Mouse (Mus musculus): ENCODE measurements at regions not wholly inside any gene's neighbourhood (a gene's known extent, or its start where the extent isn't known, plus 50 kb on each side); places are given as distances from the start of the nearest gene placed in this dataset.

DNA sequence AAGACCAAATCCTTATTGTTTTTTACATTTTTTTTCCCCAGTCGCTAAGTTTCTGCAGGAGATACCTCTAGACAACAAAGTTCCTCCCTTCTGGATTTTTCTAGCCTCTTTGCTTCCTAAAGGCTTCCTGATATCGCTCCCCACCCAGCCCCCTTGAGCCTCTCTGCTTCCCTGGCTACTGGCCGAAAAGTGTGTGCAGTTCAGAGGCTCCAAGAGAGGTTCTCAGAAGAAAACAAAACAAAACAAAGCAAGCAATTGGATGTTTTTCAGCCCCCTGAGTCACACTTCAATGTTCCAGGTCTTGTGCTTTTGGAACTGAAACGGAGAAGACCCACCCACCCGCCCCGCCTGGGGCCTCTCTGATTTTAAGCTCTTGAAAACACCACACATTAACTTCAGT is 54.1 kb upstream of the Fer start:
- Histone ChIP-seq H3K9ac (replicated peaks) (no peak overlapping the region), H3K4me1 (replicated peaks; ENCODE audit: control insufficient read depth in 2 of 2, insufficient read depth in 2 of 2, low read length in 1 of 2) (no peaks in the 10 kb centered on the region), H3K9me3 (ENCODE audit: control insufficient read depth, low read length) (no peaks in the 10 kb centered on the region), H3K27me3 (ENCODE audit: control insufficient read depth, insufficient read depth, low read length) (no peaks in the 10 kb centered on the region), H3K4me3 (ENCODE audit: insufficient read depth in 1 of 2, low read depth in 2 of 2, low read length in 2 of 2) (no peak overlapping the region), H3K27ac (no peak overlapping the region), H3K4me2 (ENCODE audit: low read depth) (no peak overlapping the region), H3K36me3 (replicated peaks; ENCODE audit: control insufficient read depth, insufficient read depth, low read depth) (no peaks in the 10 kb centered on the region)
- no peak for TF ChIP-seq EP300 (IDR thresholded peaks at IDR 0.05; ENCODE audit: low read depth)
- ATAC-seq (ENCODE audit: insufficient read depth) (no peak), DNase-seq (ENCODE audit: low read depth in 3 of 3, low spot score in 3 of 3) (no peak)
- 57% methylated on average over 6 of the region's 6 CpGs for WGBS (ENCODE audit: insufficient replicate concordance)

DNA sequence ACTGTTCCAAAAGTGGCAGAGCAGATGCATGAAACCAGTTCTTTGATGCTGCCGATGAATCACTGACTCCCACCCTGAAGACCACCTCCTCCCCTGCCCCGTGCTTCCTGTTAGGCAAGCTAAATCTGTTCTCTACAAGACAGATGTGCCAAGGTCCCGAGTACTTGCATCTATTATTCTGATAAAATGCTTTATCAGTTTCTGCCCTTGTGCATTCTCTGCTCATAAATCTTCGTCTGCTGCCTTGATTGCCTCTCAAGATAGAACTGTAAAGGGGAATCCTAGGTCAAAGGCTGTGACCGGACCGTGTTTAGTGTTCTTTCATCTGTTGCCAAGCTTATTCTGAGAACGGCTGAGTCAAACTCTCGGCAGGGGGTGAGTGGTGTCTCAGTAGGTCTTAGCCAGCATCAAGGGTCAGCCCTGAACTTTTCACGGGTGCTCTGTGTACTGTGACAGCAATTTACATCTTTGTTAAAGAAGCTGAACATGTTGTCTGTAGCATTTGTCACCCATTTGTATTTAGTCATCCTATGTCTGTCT is 51.5 kb upstream of the Fer start:
- Histone ChIP-seq H3K4me3 (ENCODE audit: insufficient read depth in 1 of 2, low read depth in 2 of 2, low read length in 2 of 2) (no peak overlapping the region), H3K9ac (replicated peaks) (no peak overlapping the region), H3K4me1 (replicated peaks; ENCODE audit: control insufficient read depth in 2 of 2, insufficient read depth in 2 of 2, low read length in 1 of 2) (no peaks in the 10 kb centered on the region), H3K4me2 (ENCODE audit: low read depth) (no peak overlapping the region), H3K9me3 (ENCODE audit: control insufficient read depth, low read length) (no peaks in the 10 kb centered on the region), H3K27ac (no peak overlapping the region), H3K27me3 (ENCODE audit: control insufficient read depth, insufficient read depth, low read length) (no peaks in the 10 kb centered on the region), H3K36me3 (replicated peaks; ENCODE audit: control insufficient read depth, insufficient read depth, low read depth) (no peaks in the 10 kb centered on the region)
- WGBS (ENCODE audit: insufficient replicate concordance), result 57% methylated on average over 9 of the region's 9 CpGs
- no peak for TF ChIP-seq CTCF (IDR thresholded peaks at IDR 0.05; ENCODE audit: low read depth)
- TF ChIP-seq EP300 (IDR thresholded peaks at IDR 0.05; ENCODE audit: low read depth), result no peak
- ATAC-seq (ENCODE audit: insufficient read depth) (no peak), DNase-seq (ENCODE audit: low read depth in 3 of 3, low spot score in 3 of 3) (no peak)

DNA sequence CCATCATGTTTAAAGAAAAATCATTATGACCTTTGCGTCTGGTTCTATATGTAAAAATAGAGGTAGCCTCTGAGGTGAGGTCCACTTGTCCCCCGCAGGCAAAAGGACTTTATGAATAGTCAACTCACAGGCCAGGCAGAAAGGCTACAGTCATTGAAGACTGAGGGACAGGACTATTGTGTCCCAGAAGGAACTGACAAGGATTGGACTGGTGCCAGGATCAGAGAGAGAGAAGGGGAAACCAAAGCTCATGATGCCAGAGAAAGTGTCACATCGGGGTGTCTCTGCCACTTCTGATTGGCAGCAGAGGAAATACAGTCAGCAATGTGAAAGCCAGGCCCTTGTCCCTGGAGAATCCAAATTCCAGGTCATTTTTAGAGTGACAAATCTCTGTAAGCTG is 50.3 kb upstream of the Fer start:
- H3K27me3 ChIP-seq (ENCODE audit: control insufficient read depth, insufficient read depth, low read length), result no peaks in the 10 kb centered on the region
- H3K4me1 ChIP-seq (replicated peaks; ENCODE audit: control insufficient read depth in 2 of 2, insufficient read depth in 2 of 2, low read length in 1 of 2), result no peaks in the 10 kb centered on the region
- no peak overlapping the region for H3K9ac ChIP-seq (replicated peaks)
- H3K36me3 ChIP-seq (replicated peaks; ENCODE audit: control insufficient read depth, insufficient read depth, low read depth), result no peaks in the 10 kb centered on the region
- no peak overlapping the region for H3K4me2 ChIP-seq (ENCODE audit: low read depth)
- H3K9me3 ChIP-seq (ENCODE audit: control insufficient read depth, low read length), result no peaks in the 10 kb centered on the region
- TF ChIP-seq CTCF (IDR thresholded peaks at IDR 0.05; ENCODE audit: low read depth) (no peak), EP300 (IDR thresholded peaks at IDR 0.05; ENCODE audit: low read depth) (no peak)
- DNase-seq (ENCODE audit: low read depth in 3 of 3, low spot score in 3 of 3) (no peak), ATAC-seq (ENCODE audit: insufficient read depth) (no peak)
- H3K4me3 ChIP-seq (ENCODE audit: insufficient read depth in 1 of 2, low read depth in 2 of 2, low read length in 2 of 2), result no peak overlapping the region
- WGBS (ENCODE audit: insufficient replicate concordance), result 57% methylated on average over 3 of the region's 3 CpGs
- H3K27ac ChIP-seq, result no peak overlapping the region
